Mouse (Mus musculus) hindbrain, embryonic 16.5 days (tissue): ENCODE data around the gene Sgms2. TPM values are rescaled to one million over a fixed set of nuclear protein-coding genes. Genes with fewer than 3 reads are reported as not detected.
"Not testable (repeated sequence)": the region's sequence is repeated elsewhere in the genome, so short reads cannot be mapped to it uniquely, and the experiment has no call there.

Source experiments
- ATAC-seq: fragments of 200-750 bp; cut with Nextera tagmentation; 2 replicates; pipeline ENCODE4 v1.8.0; 2017; ENCODE audit warnings: moderate TSS enrichment, moderate library complexity
- H3K27ac ChIP-seq: fragments of 300-500 bp; sonication (generic); 2 replicates; pipeline ENCODE4 v1.5.1; 2014; ENCODE audit warnings: low read depth, mild to moderate bottlenecking, control low read depth, low read length, moderate library complexity
- H3K27me3 ChIP-seq: fragments of 300-500 bp; sonication (generic); replicated peaks from 2 replicates; pipeline ENCODE4 v1.6.1; 2014; ENCODE audit warnings: low read length; ENCODE audit not compliant: control insufficient read depth, insufficient read depth
- H3K36me3 ChIP-seq: fragments of 300-500 bp; sonication (generic); 2 replicates; pipeline ENCODE4 v1.6.1; 2014; ENCODE audit warnings: mild to moderate bottlenecking, low read length, moderate library complexity, mixed read lengths; ENCODE audit not compliant: control insufficient read depth, insufficient read depth
- H3K4me1 ChIP-seq: fragments of 300-500 bp; sonication (generic); 2 replicates; pipeline ENCODE4 v1.6.1; 2014; ENCODE audit warnings: low read depth, low read length; ENCODE audit not compliant: control insufficient read depth, insufficient read depth
- H3K4me2 ChIP-seq: fragments of 300-500 bp; sonication (generic); 2 replicates; pipeline ENCODE4 v1.6.1; 2014; ENCODE audit warnings: mild to moderate bottlenecking, low read length, control low read depth, moderate library complexity
- H3K4me3 ChIP-seq: fragments of 300-500 bp; sonication (generic); 2 replicates; pipeline ENCODE4 v1.5.1; 2014; ENCODE audit warnings: mild to moderate bottlenecking, low read length, control low read depth, moderate library complexity
- H3K9ac ChIP-seq: fragments of 300-500 bp; sonication (generic); 2 replicates; pipeline ENCODE4 v1.6.1; 2014; ENCODE audit warnings: low read depth, mild to moderate bottlenecking, control low read depth, low read length, moderate library complexity
- H3K9me3 ChIP-seq: fragments of 300-500 bp; sonication (generic); 2 replicates; pipeline ENCODE4 v1.6.1; 2014; ENCODE audit warnings: mild to moderate bottlenecking, low read length, moderate library complexity; ENCODE audit not compliant: control insufficient read depth
- WGBS: fragments of 180-500 bp; shearing (Covaris S2); extraction: QIAGEN DNeasy Blood & Tissue Kit; methylation state at CpG from one replicate; pipeline ENCODE4 v1.1.7; 2014; 5-methylcytosine and 5-hydroxymethylcytosine counted together
- polyA plus RNA-seq: library from polyadenylated mRNA; unstranded; fragments of >200 nt; fragmentation: Nextera tagmentation; extraction: Ambion mirVana; gene quantifications from 2 replicates; pipeline ENCODE4 v1.2.1, GENCODE M21; 2015

Gene Sgms2
- polyA plus RNA-seq, 1 experiment from 2014 or later, result 2.6 TPM

- not testable (repeated sequence) for H3K36me3 ChIP-seq, H3K27me3 ChIP-seq, H3K4me3 ChIP-seq, H3K4me2 ChIP-seq, H3K4me1 ChIP-seq, ATAC-seq, H3K9me3 ChIP-seq, H3K9ac ChIP-seq, H3K27ac ChIP-seq
- WGBS, result 83% methylated on average over 1 of the region's 7 CpGs
These were observed 153.5 kb downstream of the Sgms2 start for GRCm38 (mm10) chr3:131337749-131338148.

- no peak overlapping the region for H3K9ac ChIP-seq
- no peak overlapping the region for H3K4me2 ChIP-seq
- 63% methylated on average over 8 of the region's 8 CpGs for WGBS
- no peak overlapping the region for H3K4me3 ChIP-seq
- H3K4me1 ChIP-seq, result peaks cover 2% of the 10 kb centered on the region; the same call in 1 of the 2 replicates
- H3K9me3 ChIP-seq, result no peaks in the 10 kb centered on the region
- no peaks in the 10 kb centered on the region for H3K27me3 ChIP-seq
- H3K27ac ChIP-seq, result no peak overlapping the region
- 0 out of 2 replicates have a peak, but pooled peaks have one; percentile 49 for ATAC-seq
- H3K36me3 ChIP-seq, result no peaks in the 10 kb centered on the region
These were observed 154.6 kb downstream of the Sgms2 start for GRCm38 (mm10) chr3:131336629-131337028.

GRCm38 (mm10) chr3:131335117-131335547 lies 156.1 kb downstream of the Sgms2 start:
- Histone ChIP-seq H3K27ac (no peak overlapping the region), H3K4me1 (peaks cover 2% of the 10 kb centered on the region; the same call in 1 of the 2 replicates), H3K9ac (no peak overlapping the region), H3K4me3 (no peak overlapping the region), H3K27me3 (no peaks in the 10 kb centered on the region), H3K36me3 (no peaks in the 10 kb centered on the region), H3K4me2 (no peak overlapping the region), H3K9me3 (no peaks in the 10 kb centered on the region)
- 82% methylated on average over 8 of the region's 8 CpGs for whole genome bisulfite sequencing
- ATAC-seq, result no peak

GRCm38 (mm10) chr3:131327189-131327588 lies 164.0 kb downstream of the Sgms2 start:
- Histone ChIP-seq H3K9ac (no peak overlapping the region), H3K27ac (no peak overlapping the region), H3K4me2 (no peak overlapping the region), H3K36me3 (no peaks in the 10 kb centered on the region), H3K4me1 (no peaks in the 10 kb centered on the region), H3K27me3 (no peaks in the 10 kb centered on the region), H3K9me3 (no peaks in the 10 kb centered on the region), H3K4me3 (no peak overlapping the region)
- 36% methylated on average over 7 of the region's 7 CpGs for WGBS
- no peak for ATAC-seq

- no peak overlapping the region for H3K4me3 ChIP-seq
- no peak overlapping the region for H3K27ac ChIP-seq
- WGBS, result 88% methylated on average over 4 of the region's 4 CpGs
- H3K27me3 ChIP-seq, result no peaks in the 10 kb centered on the region
- no peak for ATAC-seq
- no peak overlapping the region for H3K9ac ChIP-seq
- H3K36me3 ChIP-seq, result no peaks in the 10 kb centered on the region
- no peaks in the 10 kb centered on the region for H3K4me1 ChIP-seq
- no peak overlapping the region for H3K4me2 ChIP-seq
- H3K9me3 ChIP-seq, result no peaks in the 10 kb centered on the region
These were observed 164.6 kb downstream of the Sgms2 start for GRCm38 (mm10) chr3:131326637-131327036.

GRCm38 (mm10) chr3:131322081-131322815 lies 169.0 kb downstream of the Sgms2 start:
- no peak overlapping the region for H3K9ac ChIP-seq
- H3K4me1 ChIP-seq, result peaks cover 2% of the 10 kb centered on the region; the same call in 1 of the 2 replicates
- H3K27ac ChIP-seq, result no peak overlapping the region
- H3K4me3 ChIP-seq, result no peak overlapping the region
- ATAC-seq, result peak; percentile 58; the same call in 1 of the 2 replicates
- no peaks in the 10 kb centered on the region for H3K27me3 ChIP-seq
- H3K9me3 ChIP-seq, result no peaks in the 10 kb centered on the region
- 65% methylated on average over 14 of the region's 14 CpGs for WGBS
- H3K36me3 ChIP-seq, result no peaks in the 10 kb centered on the region
- no peak overlapping the region for H3K4me2 ChIP-seq

GRCm38 (mm10) chr3:131320184-131320583 lies 171.0 kb downstream of the Sgms2 start:
- 5% methylated on average over 3 of the region's 3 CpGs for WGBS
- peak; percentile 65; the same call in 1 of the 2 replicates for ATAC-seq
- Histone ChIP-seq H3K4me1 (peaks cover 2% of the 10 kb centered on the region; the same call in 1 of the 2 replicates), H3K27me3 (no peaks in the 10 kb centered on the region), H3K4me3 (no peak overlapping the region), H3K9me3 (no peaks in the 10 kb centered on the region), H3K36me3 (no peaks in the 10 kb centered on the region), H3K27ac (no peak overlapping the region), H3K9ac (no peak overlapping the region), H3K4me2 (0 out of 2 replicates have a peak overlapping the region, but pooled peaks have one; percentile 15)

GRCm38 (mm10) chr3:131318211-131318610 lies 173.0 kb downstream of the Sgms2 start:
- no peaks in the 10 kb centered on the region for H3K36me3 ChIP-seq
- 63% methylated on average over 2 of the region's 2 CpGs for WGBS
- no peaks in the 10 kb centered on the region for H3K9me3 ChIP-seq
- H3K27ac ChIP-seq, result no peak overlapping the region
- H3K9ac ChIP-seq, result no peak overlapping the region
- no peaks in the 10 kb centered on the region for H3K27me3 ChIP-seq
- H3K4me1 ChIP-seq, result peaks cover 2% of the 10 kb centered on the region; the same call in 1 of the 2 replicates
- ATAC-seq, result no peak
- no peak overlapping the region for H3K4me2 ChIP-seq
- H3K4me3 ChIP-seq, result no peak overlapping the region

- Histone ChIP-seq H3K9me3 (no peaks in the 10 kb centered on the region), H3K9ac (no peak overlapping the region), H3K36me3 (no peaks in the 10 kb centered on the region), H3K27me3 (no peaks in the 10 kb centered on the region), H3K4me1 (peaks cover 2% of the 10 kb centered on the region; the same call in 1 of the 2 replicates), H3K4me3 (no peak overlapping the region), H3K4me2 (no peak overlapping the region), H3K27ac (no peak overlapping the region)
- ATAC-seq, result no peak
- 100% methylated on average over 1 of the region's 1 CpGs for WGBS
These were observed 174.1 kb downstream of the Sgms2 start for GRCm38 (mm10) chr3:131317126-131317525.
